Mouse (Mus musculus): Measurements from ENCODE around the gene Emp1. TPM values are rescaled to one million over a fixed set of nuclear protein-coding genes. Genes with fewer than 3 reads are reported as not detected.

Emp1 gene
- polyA plus RNA-seq, 1 experiment from 2014 or later = 94.2 TPM

GRCm38 (mm10) chr6:135333994-135334651 lies 28.2 kb upstream of the Emp1 start:
- ATAC-seq (ENCODE audit: borderline replicate concordance, extremely low read depth, low FRiP score, low TSS enrichment) = peak; percentile 53
- Histone ChIP-seq H3K27me3 (no peaks in the 10 kb centered on the region), H3K36me3 (no peaks in the 10 kb centered on the region), H3K27ac (peak overlapping the region; percentile 79), H3K4me2 (no peak overlapping the region), H3K9ac (no peak overlapping the region), H3K4me3 (no peak overlapping the region), H3K4me1 (peaks cover 27% of the 10 kb centered on the region), H3K9me3 (no peaks in the 10 kb centered on the region)
- 53% methylated on average over 5 of the region's 5 CpGs for WGBS

GRCm38 (mm10) chr6:135336376-135336775 lies 26.0 kb upstream of the Emp1 start:
- H3K9ac ChIP-seq = no peak overlapping the region
- H3K27ac ChIP-seq = no peak overlapping the region
- no peaks in the 10 kb centered on the region for H3K36me3 ChIP-seq
- no peaks in the 10 kb centered on the region for H3K27me3 ChIP-seq
- ATAC-seq (ENCODE audit: borderline replicate concordance, extremely low read depth, low FRiP score, low TSS enrichment) = no peak
- 90% methylated on average over 8 of the region's 8 CpGs for WGBS
- H3K4me1 ChIP-seq = peaks cover 38% of the 10 kb centered on the region
- H3K9me3 ChIP-seq = no peaks in the 10 kb centered on the region
- no peak overlapping the region for H3K4me3 ChIP-seq
- no peak overlapping the region for H3K4me2 ChIP-seq

GRCm38 (mm10) chr6:135340355-135341075 lies 21.8 kb upstream of the Emp1 start:
- WGBS = 53% methylated on average over 9 of the region's 9 CpGs
- no peak overlapping the region for H3K4me3 ChIP-seq
- no peak overlapping the region for H3K4me2 ChIP-seq
- no peaks in the 10 kb centered on the region for H3K27me3 ChIP-seq
- ATAC-seq (ENCODE audit: borderline replicate concordance, extremely low read depth, low FRiP score, low TSS enrichment) = no peak
- peak overlapping the region; percentile 73 for H3K27ac ChIP-seq
- H3K4me1 ChIP-seq = peaks cover 13% of the 10 kb centered on the region
- H3K36me3 ChIP-seq = no peaks in the 10 kb centered on the region
- H3K9ac ChIP-seq = no peak overlapping the region
- no peaks in the 10 kb centered on the region for H3K9me3 ChIP-seq

GRCm38 (mm10) chr6:135341076-135341378 lies 21.3 kb upstream of the Emp1 start:
- H3K4me3 ChIP-seq = no peak overlapping the region
- H3K4me2 ChIP-seq = no peak overlapping the region
- no peak overlapping the region for H3K9ac ChIP-seq
- peak overlapping the region; percentile 73 for H3K27ac ChIP-seq
- H3K27me3 ChIP-seq = no peaks in the 10 kb centered on the region
- ATAC-seq (ENCODE audit: borderline replicate concordance, extremely low read depth, low FRiP score, low TSS enrichment) = peak; percentile 64; the same call in 1 of the 2 replicates
- H3K36me3 ChIP-seq = no peaks in the 10 kb centered on the region
- peaks cover 13% of the 10 kb centered on the region for H3K4me1 ChIP-seq
- WGBS = 25% methylated on average over 4 of the region's 4 CpGs
- H3K9me3 ChIP-seq = no peaks in the 10 kb centered on the region

- Histone ChIP-seq H3K27ac (peak overlapping the region; percentile 58), H3K9me3 (no peaks in the 10 kb centered on the region), H3K36me3 (no peaks in the 10 kb centered on the region), H3K9ac (no peak overlapping the region), H3K27me3 (no peaks in the 10 kb centered on the region), H3K4me3 (no peak overlapping the region), H3K4me1 (peaks cover 22% of the 10 kb centered on the region), H3K4me2 (no peak overlapping the region)
- ATAC-seq (ENCODE audit: borderline replicate concordance, extremely low read depth, low FRiP score, low TSS enrichment) = peak; percentile 69
- 49% methylated on average over 8 of the region's 8 CpGs for WGBS
Measured at GRCm38 (mm10) chr6:135351638-135352302, 10.6 kb upstream of the Emp1 start.

- Histone ChIP-seq H3K4me1 (peaks cover 22% of the 10 kb centered on the region), H3K27me3 (no peaks in the 10 kb centered on the region), H3K4me2 (no peak overlapping the region), H3K4me3 (no peak overlapping the region), H3K9me3 (no peaks in the 10 kb centered on the region), H3K36me3 (no peaks in the 10 kb centered on the region), H3K27ac (no peak overlapping the region), H3K9ac (no peak overlapping the region)
- ATAC-seq (ENCODE audit: borderline replicate concordance, extremely low read depth, low FRiP score, low TSS enrichment) = peak; percentile 27; the same call in 1 of the 2 replicates
- WGBS = 60% methylated on average over 4 of the region's 4 CpGs
Measured at GRCm38 (mm10) chr6:135352537-135352936, 9.8 kb upstream of the Emp1 start.

- 88% methylated on average over 4 of the region's 4 CpGs for WGBS
- no peaks in the 10 kb centered on the region for H3K36me3 ChIP-seq
- no peak overlapping the region for H3K27ac ChIP-seq
- H3K9ac ChIP-seq = no peak overlapping the region
- ATAC-seq (ENCODE audit: borderline replicate concordance, extremely low read depth, low FRiP score, low TSS enrichment) = no peak
- peaks cover 22% of the 10 kb centered on the region for H3K4me1 ChIP-seq
- H3K4me2 ChIP-seq = no peak overlapping the region
- no peaks in the 10 kb centered on the region for H3K27me3 ChIP-seq
- H3K9me3 ChIP-seq = no peaks in the 10 kb centered on the region
- no peak overlapping the region for H3K4me3 ChIP-seq
Measured at GRCm38 (mm10) chr6:135354953-135355352, 7.4 kb upstream of the Emp1 start.

- no peak overlapping the region for H3K9ac ChIP-seq
- H3K9me3 ChIP-seq = no peaks in the 10 kb centered on the region
- H3K27me3 ChIP-seq = no peaks in the 10 kb centered on the region
- no peak overlapping the region for H3K4me3 ChIP-seq
- peaks cover 34% of the 10 kb centered on the region for H3K4me1 ChIP-seq
- no peak overlapping the region for H3K4me2 ChIP-seq
- no peak for ATAC-seq (ENCODE audit: borderline replicate concordance, extremely low read depth, low FRiP score, low TSS enrichment)
- 43% methylated on average over 4 of the region's 4 CpGs for WGBS
- H3K27ac ChIP-seq = peak overlapping the region; percentile 69; the same call in 1 of the 2 replicates
- H3K36me3 ChIP-seq = no peaks in the 10 kb centered on the region
Measured at GRCm38 (mm10) chr6:135360331-135360730, 2.0 kb upstream of the Emp1 start.

- Histone ChIP-seq H3K27ac (peak overlapping the region; percentile 92), H3K4me1 (peaks cover 52% of the 10 kb centered on the region), H3K27me3 (no peaks in the 10 kb centered on the region), H3K9me3 (no peaks in the 10 kb centered on the region), H3K4me3 (peak overlapping the region; percentile 45), H3K4me2 (peak overlapping the region; percentile 53), H3K9ac (peak overlapping the region; percentile 7; the same call in 1 of the 2 replicates), H3K36me3 (no peaks in the 10 kb centered on the region)
- 55% methylated on average over 3 of the region's 3 CpGs for WGBS
- no peak for ATAC-seq (ENCODE audit: borderline replicate concordance, extremely low read depth, low FRiP score, low TSS enrichment)
Measured at GRCm38 (mm10) chr6:135362098-135362458, 267 bp upstream of the Emp1 start.

GRCm38 (mm10) chr6:135363344-135364040 lies 1.1 kb downstream of the Emp1 start:
- 28% methylated on average over 10 of the region's 10 CpGs for WGBS

GRCm38 (mm10) chr6:135364041-135364745 lies 1.8 kb downstream of the Emp1 start:
- H3K27me3 ChIP-seq = no peaks in the 10 kb centered on the region
- H3K36me3 ChIP-seq = no peaks in the 10 kb centered on the region
- peaks cover 72% of the 10 kb centered on the region for H3K4me1 ChIP-seq
- H3K4me3 ChIP-seq = peak overlapping the region; percentile 45
- H3K27ac ChIP-seq = peak overlapping the region; percentile 92
- ATAC-seq (ENCODE audit: borderline replicate concordance, extremely low read depth, low FRiP score, low TSS enrichment) = peak; percentile 43
- peak overlapping the region; percentile 53 for H3K4me2 ChIP-seq
- H3K9me3 ChIP-seq = no peaks in the 10 kb centered on the region
- WGBS = 15% methylated on average over 9 of the region's 9 CpGs
- H3K9ac ChIP-seq = peak overlapping the region; percentile 51

More at GRCm38 (mm10) chr6:135363344-135364040, 1.1 kb downstream of the Emp1 start:
- peak overlapping the region; percentile 51 for H3K9ac ChIP-seq
- peaks cover 66% of the 10 kb centered on the region for H3K4me1 ChIP-seq
- H3K27me3 ChIP-seq = no peaks in the 10 kb centered on the region
- H3K27ac ChIP-seq = peak overlapping the region; percentile 92
- H3K9me3 ChIP-seq = no peaks in the 10 kb centered on the region
- peak overlapping the region; percentile 45 for H3K4me3 ChIP-seq
- H3K36me3 ChIP-seq = no peaks in the 10 kb centered on the region
- ATAC-seq (ENCODE audit: borderline replicate concordance, extremely low read depth, low FRiP score, low TSS enrichment) = no peak
- peak overlapping the region; percentile 53 for H3K4me2 ChIP-seq

Data from lung, embryonic 15.5 days (tissue).